Mouse (Mus musculus): ENCODE data around the gene Copz1.

- TF ChIP-seq EP300 (IDR thresholded peaks at IDR 0.05; ENCODE audit: low read length), result no peak
- no peak for TF ChIP-seq MAFK (IDR thresholded peaks at IDR 0.05; ENCODE audit: insufficient replicate concordance, low read length)
- no peak for TF ChIP-seq CTCF (conservative IDR thresholded peaks at IDR 0.05 in 1 of 2, IDR thresholded peaks at IDR 0.05 in 1 of 2; ENCODE audit: low read depth in 2 of 2, low read length in 2 of 2)
- TF ChIP-seq ZC3H11A (IDR thresholded peaks at IDR 0.05; ENCODE audit: low read depth, low read length), result no peak
- no peak for TF ChIP-seq POLR2AphosphoS2 (IDR thresholded peaks at IDR 0.05; ENCODE audit: low read depth, low read length)
- TF ChIP-seq SMC3 (IDR thresholded peaks at IDR 0.05; ENCODE audit: low read depth, low read length), result no peak
- TF ChIP-seq POLR2A (IDR thresholded peaks at IDR 0.05; ENCODE audit: low read depth, low read length), result no peak
- TF ChIP-seq IRF4 (IDR thresholded peaks at IDR 0.05; ENCODE audit: low read depth, low read length), result no peak
These were observed 39.4 kb upstream of the Copz1 start for GRCm38 (mm10) chr15:103233119-103233518.
